Mouse (Mus musculus) megakaryocyte, adult 5-6 weeks (primary cell): ENCODE data around the gene Ppp1r1c. TPM values are rescaled to one million over a fixed set of nuclear protein-coding genes. Genes with fewer than 3 reads are reported as not detected.

Source experiments
- ATAC-seq: 2 replicates; pipeline ENCODE4 v1.8.0; 2016; ENCODE audit warnings: mild to moderate bottlenecking, inconsistent platforms; ENCODE audit not compliant: poor library complexity, severe bottlenecking
- total RNA-seq, 2 experiments: library from RNA; stranded (forward) in 1 of 2; stranded (reverse) in 1 of 2; fragments of 153-499, 151-499 nt in 1 of 2; fragments of 221-1000, 200-1000 nt in 1 of 2; gene quantifications; 2 replicates each; pipeline versions ENCODE4 v1.2.3 to v1.2.4; 2015 to 2017

Gene Ppp1r1c
- total RNA-seq, 2 experiments from 2014 or later: not detected

GRCm38 (mm10) chr2:79741966-79742365 is 34.4 kb downstream of the Ppp1r1c start:
- ATAC-seq: peak; percentile 99

- no peak for ATAC-seq
These were observed 36.6 kb downstream of the Ppp1r1c start for GRCm38 (mm10) chr2:79744164-79744563.

GRCm38 (mm10) chr2:79751685-79752084 is 44.1 kb downstream of the Ppp1r1c start:
- ATAC-seq: no peak

DNA sequence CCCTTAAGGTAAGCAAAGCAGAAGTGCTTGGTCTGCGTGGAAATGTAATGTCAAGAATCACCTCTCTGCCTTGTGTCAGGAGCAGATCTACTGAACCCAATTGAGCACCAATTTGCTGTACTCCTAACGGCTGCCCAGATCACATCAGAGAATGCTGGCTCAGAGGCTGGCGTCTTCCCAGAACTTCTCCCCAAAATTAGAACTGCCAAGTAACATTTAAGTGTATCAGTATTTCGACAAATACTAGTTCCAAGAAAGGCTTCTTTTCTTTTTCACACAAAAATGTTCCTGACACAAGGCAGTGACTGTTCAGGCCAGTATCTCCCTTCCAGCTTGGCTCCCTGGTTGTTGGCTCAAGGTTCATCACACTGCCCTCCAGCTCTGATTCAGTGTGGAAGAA is 52.4 kb downstream of the Ppp1r1c start:
- ATAC-seq: no peak

DNA sequence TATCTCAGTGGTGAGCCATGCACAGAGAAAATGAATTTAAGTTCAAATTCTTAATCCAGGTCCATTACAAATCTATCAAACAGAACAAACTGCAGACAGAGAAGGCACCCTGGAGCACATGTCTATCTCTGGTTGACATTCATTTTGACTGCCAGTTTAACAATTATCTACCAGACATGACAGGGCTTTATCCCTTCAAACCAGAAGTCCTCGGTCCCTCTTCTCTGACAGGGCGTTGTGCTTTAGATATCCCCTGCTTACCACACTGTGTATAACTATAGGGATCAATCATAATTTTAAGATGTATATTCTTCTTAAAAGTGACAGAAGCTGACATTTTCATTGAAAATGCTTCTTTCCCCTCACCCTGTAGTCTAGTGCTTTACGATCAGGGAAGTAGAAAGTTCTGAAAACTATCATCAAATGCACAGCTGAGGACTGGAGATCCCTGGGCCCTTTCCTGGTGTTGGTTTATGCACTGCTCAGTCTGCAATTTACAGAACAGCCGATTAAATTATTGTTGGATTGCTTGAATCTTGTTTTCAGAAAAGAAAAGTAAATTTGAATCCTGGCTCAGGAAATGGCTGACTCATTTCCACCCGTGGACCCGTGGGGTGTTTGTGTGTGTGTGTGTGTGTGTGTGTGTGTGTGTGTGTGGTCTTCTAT is 55.3 kb downstream of the Ppp1r1c start:
- ATAC-seq: 0 out of 2 replicates have a peak, but pooled peaks have one; percentile 21

DNA sequence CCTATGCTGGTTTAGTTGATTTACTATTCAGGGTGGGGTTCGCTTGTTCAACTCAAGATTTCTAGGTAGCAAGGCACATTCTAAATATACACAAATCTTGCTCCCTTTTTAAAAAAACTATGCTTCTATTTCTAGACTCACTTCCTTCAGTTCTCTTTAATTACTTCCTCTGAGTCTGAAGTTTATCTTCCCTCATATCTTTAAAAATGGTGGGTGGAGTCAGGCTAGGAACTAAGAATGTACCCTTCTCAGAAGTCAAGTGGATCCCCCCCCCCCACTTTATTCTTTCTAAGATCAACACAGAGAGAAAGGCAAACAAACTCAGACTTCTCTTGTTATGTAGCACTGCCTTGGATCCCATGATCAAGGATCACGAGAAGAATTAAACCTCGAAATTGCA is 57.5 kb downstream of the Ppp1r1c start:
- ATAC-seq: no peak

DNA sequence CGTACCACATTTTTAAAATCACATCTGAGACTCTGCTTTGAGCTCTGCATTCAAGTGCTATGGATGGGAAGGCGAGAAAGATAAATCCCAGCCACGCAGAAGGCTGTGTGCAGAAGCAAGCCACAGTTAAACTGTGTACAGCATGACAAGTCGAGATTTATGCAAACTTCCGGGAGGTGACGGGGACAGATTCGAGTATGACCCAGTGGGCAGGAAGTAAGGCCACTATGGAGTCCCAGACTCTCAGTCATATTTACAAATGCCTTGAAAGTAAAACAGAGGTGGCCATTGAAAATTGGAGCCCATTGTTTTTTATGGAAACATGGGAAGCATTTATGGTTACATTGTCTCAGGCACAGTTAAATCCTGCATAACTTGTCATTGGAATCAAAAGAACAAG is 58.1 kb downstream of the Ppp1r1c start:
- ATAC-seq: peak; percentile 49; the same call in 1 of the 2 replicates

- ATAC-seq: no peak
These were observed 61.0 kb downstream of the Ppp1r1c start for GRCm38 (mm10) chr2:79768625-79769024.

GRCm38 (mm10) chr2:79770307-79770706 is 62.7 kb downstream of the Ppp1r1c start:
- ATAC-seq: no peak

- peak; percentile 82 for ATAC-seq
These were observed 66.8 kb downstream of the Ppp1r1c start for GRCm38 (mm10) chr2:79774372-79774771.

DNA sequence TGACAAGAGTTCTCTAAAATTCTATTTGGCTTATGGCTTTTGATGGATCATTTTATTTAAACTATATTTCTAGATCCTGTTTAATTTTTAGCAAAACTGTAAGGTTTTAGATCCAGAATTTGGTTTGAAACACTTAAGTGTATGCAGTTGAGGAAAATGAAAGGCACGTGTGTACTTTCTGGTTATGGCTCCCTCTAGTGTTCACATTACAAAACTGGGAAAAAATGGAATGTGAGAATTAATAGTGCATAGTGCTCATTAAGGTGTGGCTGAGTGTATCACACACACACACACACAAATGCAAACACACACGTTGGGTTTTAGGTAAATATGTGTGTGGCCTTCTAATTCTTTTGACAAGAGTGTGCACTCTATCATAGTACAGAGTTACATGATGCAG is 70.2 kb downstream of the Ppp1r1c start:
- ATAC-seq: peak; percentile 55; the same call in 1 of the 2 replicates

GRCm38 (mm10) chr2:79780772-79781171 is 73.2 kb downstream of the Ppp1r1c start:
- no peak for ATAC-seq

GRCm38 (mm10) chr2:79785541-79786134 is 78.1 kb downstream of the Ppp1r1c start:
- ATAC-seq: no peak

GRCm38 (mm10) chr2:79786467-79786866 is 78.9 kb downstream of the Ppp1r1c start:
- no peak for ATAC-seq

DNA sequence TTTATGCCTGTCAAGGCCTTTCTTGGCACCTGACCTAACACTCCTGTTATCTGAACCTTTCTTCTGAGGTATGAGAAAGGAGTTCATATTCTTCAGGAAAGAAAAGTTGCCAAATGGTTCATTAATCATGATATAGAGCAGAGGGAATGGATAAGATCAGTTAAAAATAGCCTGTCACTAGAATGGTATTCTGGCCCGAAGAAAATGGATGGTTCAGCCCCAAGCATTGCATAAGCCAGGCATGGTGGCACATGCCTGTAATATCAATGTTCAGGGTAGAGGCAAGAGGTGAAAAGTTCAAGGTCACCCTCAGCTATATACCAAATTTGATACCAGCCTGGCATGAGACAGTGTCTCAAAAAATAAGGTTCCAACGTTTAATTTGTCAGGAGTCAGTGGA is 85.6 kb downstream of the Ppp1r1c start:
- no peak for ATAC-seq

DNA sequence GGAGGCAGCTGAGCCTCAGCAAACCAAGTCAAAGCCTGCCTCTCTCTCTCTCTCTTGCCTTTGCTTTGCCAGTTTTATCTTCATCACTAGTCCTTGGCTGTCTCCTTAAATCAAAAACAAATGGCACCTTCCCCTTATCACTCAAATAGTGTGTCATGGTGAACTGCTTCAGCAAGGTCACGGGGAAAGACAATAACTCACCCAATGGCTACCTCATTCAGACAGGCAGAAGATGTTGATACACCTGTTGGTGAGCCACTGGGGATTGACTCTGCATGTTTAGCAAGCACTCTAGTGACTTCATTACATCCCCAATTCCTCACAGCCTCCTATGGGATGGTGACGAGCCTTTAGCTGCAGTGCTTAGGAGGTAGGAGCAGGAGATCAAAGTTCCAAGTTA is 89.9 kb downstream of the Ppp1r1c start:
- ATAC-seq: no peak

DNA sequence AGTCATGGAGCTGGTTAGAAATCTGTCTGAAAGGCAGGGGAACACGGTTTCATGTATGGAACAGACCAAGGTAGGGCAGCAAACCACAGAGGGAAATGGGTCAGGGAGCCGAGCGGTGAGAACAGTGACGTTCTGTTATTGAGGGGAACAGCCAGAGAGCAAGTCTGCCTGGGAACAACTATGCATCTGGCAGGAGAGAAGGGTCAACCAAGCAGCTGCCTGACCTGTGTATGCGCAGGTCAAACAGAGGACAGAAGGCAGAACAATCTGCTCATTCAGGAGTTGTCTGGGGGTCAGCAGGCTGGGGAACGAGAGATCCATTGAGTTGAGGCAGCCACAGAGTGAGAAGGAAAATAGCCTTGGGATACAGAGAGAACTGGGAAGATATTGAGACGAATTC is 91.0 kb downstream of the Ppp1r1c start:
- ATAC-seq: no peak

GRCm38 (mm10) chr2:79815708-79816484 is 108.3 kb downstream of the Ppp1r1c start:
- ATAC-seq: no peak

GRCm38 (mm10) chr2:79819543-79819942 is 112.0 kb downstream of the Ppp1r1c start:
- no peak for ATAC-seq

GRCm38 (mm10) chr2:79825853-79826252 is 118.3 kb downstream of the Ppp1r1c start:
- ATAC-seq: no peak; the same call in 1 of the 2 replicates

GRCm38 (mm10) chr2:79839090-79839489 is 131.5 kb downstream of the Ppp1r1c start:
- no peak for ATAC-seq

DNA sequence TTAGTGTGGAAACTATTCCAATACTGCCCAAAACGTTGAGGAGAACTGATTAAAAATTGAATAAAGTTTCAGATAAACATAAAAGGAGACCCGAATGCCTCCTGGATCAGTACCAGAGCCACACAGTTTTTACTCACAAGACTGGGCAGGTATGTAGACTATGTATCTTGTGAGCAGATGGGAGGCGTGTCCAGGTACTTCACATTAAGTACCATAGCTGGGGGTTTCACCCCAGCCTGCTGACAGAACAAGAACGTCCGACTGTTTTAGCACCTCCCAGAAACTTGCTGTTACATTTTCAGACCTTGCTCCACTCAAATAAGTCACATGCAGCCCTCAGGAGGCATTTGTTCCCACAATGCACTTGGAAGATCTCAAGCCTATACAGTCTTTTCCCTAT is 131.9 kb downstream of the Ppp1r1c start:
- no peak for ATAC-seq
